ENCODE assay signal across 8 mouse cellular contexts in genomic region chr7:111080876-111081275, GRCm38 (mm10). TPM values are rescaled to one million over a fixed set of nuclear protein-coding genes. Genes with fewer than 3 reads are reported as not detected.
DNase-seq lines count a peak whose midpoint lies in the region; ATAC-seq and TF ChIP-seq lines count a peak whose summit lies in the region.

No protein-coding gene starts in this region.

- H3K4me3 ChIP-seq in kidney, embryonic 15.5 days (replicated peaks), result peak overlapping the region; percentile 97
- peak overlapping the region; percentile 91 for H3K4me3 ChIP-seq in embryonic facial prominence, embryonic 10.5 days
- peak overlapping the region; percentile 94 for H3K4me3 ChIP-seq in intestine, embryonic 14.5 days (ENCODE audit: low read depth, low read length)
- H3K4me3 ChIP-seq in myocyte, result peak overlapping the region; percentile 96

- TF ChIP-seq POLR2A in myocyte (IDR thresholded peaks at IDR 0.05; ENCODE audit: insufficient read length, low read depth), result no peak

- ATAC-seq in kidney, embryonic 15.5 days (replicated peaks; ENCODE audit: low FRiP score), result no peak
- ATAC-seq in intestine, embryonic 14.5 days (replicated peaks; ENCODE audit: low FRiP score, low TSS enrichment, low read depth), result no peak

- intact Hi-C loops in left cerebral cortex, postnatal 10 days (cut with DNase I), result loop anchor here (5.0 to 10.0 kb wide), 2 partner anchors 76 to 164 kb away; no protein-coding TSS in a partner anchor

- WGBS in kidney, embryonic 15.5 days, result 71% methylated on average over 3 of the region's 3 CpGs
- WGBS in embryonic facial prominence, embryonic 10.5 days, result 89% methylated on average over 3 of the region's 3 CpGs
- WGBS in intestine, embryonic 14.5 days, result 83% methylated on average over 3 of the region's 3 CpGs

- H3K9ac ChIP-seq in kidney, embryonic 15.5 days, result peak overlapping the region; percentile 100
- peak overlapping the region; percentile 99 for H3K9ac ChIP-seq in intestine, embryonic 14.5 days (ENCODE audit: low read length)

- H3K27me3 ChIP-seq in kidney, embryonic 15.5 days, result no peaks in the 10 kb centered on the region
- H3K27me3 ChIP-seq in embryonic facial prominence, embryonic 10.5 days (replicated peaks; ENCODE audit: low read depth, poor library complexity, severe bottlenecking), result no peaks in the 10 kb centered on the region
- H3K27me3 ChIP-seq in intestine, embryonic 14.5 days (replicated peaks; ENCODE audit: control insufficient read depth, insufficient read depth, low read length), result no peaks in the 10 kb centered on the region
- H3K27me3 ChIP-seq in myocyte (ENCODE audit: control insufficient read depth, insufficient read depth, insufficient read length), result no peaks in the 10 kb centered on the region

- no peak for DNase-seq in kidney, postnatal 10 days
- DNase-seq in embryonic facial prominence, embryonic 10.5 days (ENCODE audit: low spot score), result no peak
- DNase-seq in intestine, embryonic 14.5 days (ENCODE audit: low spot score), result no peak
- DNase-seq in gastrocnemius, postnatal 10 days, result no peak
- DNase-seq in layer of hippocampus, postnatal 36 days, result no peak
- no peak for DNase-seq in left cerebral cortex, postnatal 10 days (ENCODE audit: extremely low spot score in 1 of 2, low spot score in 2 of 2)

- peaks cover 56% of the 10 kb centered on the region for H3K36me3 ChIP-seq in kidney, embryonic 15.5 days
- peaks cover 58% of the 10 kb centered on the region for H3K36me3 ChIP-seq in embryonic facial prominence, embryonic 10.5 days (replicated peaks)
- H3K36me3 ChIP-seq in intestine, embryonic 14.5 days (ENCODE audit: control insufficient read depth, insufficient read depth, low read length), result peaks cover 59% of the 10 kb centered on the region
- H3K36me3 ChIP-seq in myocyte (ENCODE audit: control insufficient read depth, insufficient read depth), result peaks cover 59% of the 10 kb centered on the region

- no peaks in the 10 kb centered on the region for H3K9me3 ChIP-seq in kidney, embryonic 15.5 days (replicated peaks)
- no peaks in the 10 kb centered on the region for H3K9me3 ChIP-seq in embryonic facial prominence, embryonic 10.5 days
- H3K9me3 ChIP-seq in intestine, embryonic 14.5 days (ENCODE audit: control insufficient read depth, low read length), result no peaks in the 10 kb centered on the region

- no peak overlapping the region; the same call in 1 of the 2 replicates for H3K27ac ChIP-seq in kidney, embryonic 15.5 days
- H3K27ac ChIP-seq in embryonic facial prominence, embryonic 10.5 days (replicated peaks), result peak overlapping the region; percentile 100; the same call in 1 of the 2 replicates
- no peak overlapping the region for H3K27ac ChIP-seq in intestine, embryonic 14.5 days (ENCODE audit: low read depth)

- no peak overlapping the region for H3ac ChIP-seq in myocyte (ENCODE audit: control insufficient read depth, insufficient read length)

- peaks cover 59% of the 10 kb centered on the region for H3K79me2 ChIP-seq in myocyte (ENCODE audit: control insufficient read depth, insufficient read depth)

- H3K4me1 ChIP-seq in kidney, embryonic 15.5 days, result peaks cover 22% of the 10 kb centered on the region
- H3K4me1 ChIP-seq in embryonic facial prominence, embryonic 10.5 days, result peaks cover 23% of the 10 kb centered on the region
- H3K4me1 ChIP-seq in intestine, embryonic 14.5 days (replicated peaks; ENCODE audit: control insufficient read depth, insufficient read depth, low read length), result peaks cover 20% of the 10 kb centered on the region

- H3K4me2 ChIP-seq in kidney, embryonic 15.5 days, result peak overlapping the region; percentile 79
- H3K4me2 ChIP-seq in intestine, embryonic 14.5 days (ENCODE audit: low read length), result peak overlapping the region; percentile 82
- H3K4me2 ChIP-seq in myocyte (ENCODE audit: low read depth), result peak overlapping the region; percentile 88

TF ChIP-seq in myocyte, 11 proteins besides CTCF, POLR2A, EP300 and RAD21:
- TF ChIP-seq POLR2AphosphoS2 (IDR thresholded peaks at IDR 0.05; ENCODE audit: insufficient read length, low read depth), result peak; percentile 34
- TF ChIP-seq USF1 (IDR thresholded peaks at IDR 0.05; ENCODE audit: low read depth), result no peak
- no peak for TF ChIP-seq MAX (IDR thresholded peaks at IDR 0.05; ENCODE audit: low read depth)
- TF ChIP-seq TCF12 (IDR thresholded peaks at IDR 0.05; ENCODE audit: insufficient read depth, poor library complexity, severe bottlenecking), result no peak
- no peak for TF ChIP-seq CEBPB (IDR thresholded peaks at IDR 0.05; ENCODE audit: insufficient read depth, poor library complexity, severe bottlenecking)

RNA-seq across cellular contexts. Expression of gene Eif4g2, which starts 2.0 kb away (rescaled TPM):
- polyA plus RNA-seq in kidney, embryonic 15.5 days (2015; fragmentation: Nextera tagmentation; extraction: Ambion mirVana), result 872 and 889 TPM in 2 replicates
- 1,371 TPM in 2 replicates for polyA plus RNA-seq in embryonic facial prominence, embryonic 10.5 days (2016; fragmentation: Nextera tagmentation; extraction: Ambion mirVana)
- 833 and 948 TPM in 2 replicates for polyA plus RNA-seq in intestine, embryonic 14.5 days (2014; fragmentation: Nextera tagmentation; extraction: Ambion mirVana)
- 408 TPM for polyA plus RNA-seq in myocyte (2012; fragmentation: generic; extraction: Trizol)
- 100 to 1,000 TPM; 723 to 740 TPM for total RNA-seq in gastrocnemius, postnatal 10 days (2021)
- 100 to 1,000 TPM; 665 to 701 TPM for total RNA-seq in layer of hippocampus, postnatal 36 days (2021)
- 100 to 1,000 TPM; 942 to 954 TPM for total RNA-seq in left cerebral cortex, postnatal 10 days (2021)

RNA-seq across cellular contexts. Expression of gene Ctr9, which starts 52.1 kb away (rescaled TPM):
- 71.6 and 78.1 TPM in 2 replicates for polyA plus RNA-seq in kidney, embryonic 15.5 days (2015; fragmentation: Nextera tagmentation; extraction: Ambion mirVana)
- polyA plus RNA-seq in embryonic facial prominence, embryonic 10.5 days (2016; fragmentation: Nextera tagmentation; extraction: Ambion mirVana), result 86.4 and 87.5 TPM in 2 replicates
- polyA plus RNA-seq in intestine, embryonic 14.5 days (2014; fragmentation: Nextera tagmentation; extraction: Ambion mirVana), result 54.0 and 61.2 TPM in 2 replicates
- polyA plus RNA-seq in myocyte (2012; fragmentation: generic; extraction: Trizol), result 16.5 TPM
- 10 to 100 TPM; 17.3 to 20.2 TPM for total RNA-seq in gastrocnemius, postnatal 10 days (2021)
- total RNA-seq in layer of hippocampus, postnatal 36 days (2021), result 10 to 100 TPM; 50.0 to 56.7 TPM
- 10 to 100 TPM; 48.2 to 58.8 TPM for total RNA-seq in left cerebral cortex, postnatal 10 days (2021)
